Mouse (Mus musculus): ENCODE results near the gene Spata32.

Spata32 gene

GRCm38 (mm10) chr11:103217790-103218516 is at the start of gene Spata32:
Spata32 (minus strand) TSS chr11:103218432.
- no peak for DNase-seq (ENCODE audit: low read depth, low spot score)

GRCm38 (mm10) chr11:103267346-103268219 is 49.4 kb upstream of the Spata32 start, which contains the start of gene Map3k14:
Map3k14 (minus strand) TSS chr11:103267472.
- DNase-seq (ENCODE audit: low read depth, low spot score): peak; percentile 99

- DNase-seq (ENCODE audit: low read depth, low spot score): no peak
Measured at GRCm38 (mm10) chr11:103266729-103267345, 48.6 kb upstream of the Spata32 start.

GRCm38 (mm10) chr11:103265856-103266255 is 47.6 kb upstream of the Spata32 start:
- no peak for DNase-seq (ENCODE audit: low read depth, low spot score)

- DNase-seq (ENCODE audit: low read depth, low spot score): no peak
Measured at GRCm38 (mm10) chr11:103265211-103265610, 47.0 kb upstream of the Spata32 start.

GRCm38 (mm10) chr11:103264427-103265005 is 46.3 kb upstream of the Spata32 start:
- no peak for DNase-seq (ENCODE audit: low read depth, low spot score)

GRCm38 (mm10) chr11:103263551-103263950 is 45.3 kb upstream of the Spata32 start:
- no peak for DNase-seq (ENCODE audit: low read depth, low spot score)

- no peak for DNase-seq (ENCODE audit: low read depth, low spot score)
Measured at GRCm38 (mm10) chr11:103262412-103263267, 44.4 kb upstream of the Spata32 start.

- DNase-seq (ENCODE audit: low read depth, low spot score): no peak
Measured at GRCm38 (mm10) chr11:103261671-103262411, 43.6 kb upstream of the Spata32 start.

GRCm38 (mm10) chr11:103260515-103261192 is 42.4 kb upstream of the Spata32 start:
- DNase-seq (ENCODE audit: low read depth, low spot score): no peak

- DNase-seq (ENCODE audit: low read depth, low spot score): no peak
Measured at GRCm38 (mm10) chr11:103260034-103260433, 41.8 kb upstream of the Spata32 start.

- no peak for DNase-seq (ENCODE audit: low read depth, low spot score)
Measured at GRCm38 (mm10) chr11:103257938-103258481, 39.8 kb upstream of the Spata32 start.

- no peak for DNase-seq (ENCODE audit: low read depth, low spot score)
Measured at GRCm38 (mm10) chr11:103253605-103254004, 35.4 kb upstream of the Spata32 start.

- DNase-seq (ENCODE audit: low read depth, low spot score): no peak
Measured at GRCm38 (mm10) chr11:103252380-103252779, 34.1 kb upstream of the Spata32 start.

- no peak for DNase-seq (ENCODE audit: low read depth, low spot score)
Measured at GRCm38 (mm10) chr11:103250324-103250723, 32.1 kb upstream of the Spata32 start.

- no peak for DNase-seq (ENCODE audit: low read depth, low spot score)
Measured at GRCm38 (mm10) chr11:103249509-103249908, 31.3 kb upstream of the Spata32 start.

GRCm38 (mm10) chr11:103248837-103249236 is 30.6 kb upstream of the Spata32 start:
- DNase-seq (ENCODE audit: low read depth, low spot score): no peak

GRCm38 (mm10) chr11:103247504-103248177 is 29.4 kb upstream of the Spata32 start:
- peak; percentile 80 for DNase-seq (ENCODE audit: low read depth, low spot score)

Measured in telencephalon, adult 2 months (tissue).